Mouse (Mus musculus) MEL (cell line): ENCODE measurements around the gene Atrip. TPM values are rescaled to one million over a fixed set of nuclear protein-coding genes. Genes with fewer than 3 reads are reported as not detected.

Source experiments
- DNase-seq: peaks from one replicate; pipeline ENCODE4 v3.0.0; 2011; ENCODE audit warnings: low read depth, low spot score
- H3K27ac ChIP-seq: 2 replicates; pipeline ENCODE4 v1.5.1; 2012; ENCODE audit warnings: low read depth, mild to moderate bottlenecking, control low read depth, low read length, moderate library complexity; ENCODE audit not compliant: control insufficient read depth
- H3K27me3 ChIP-seq, 2 experiments: fragments of 150-350 bp in 1 of 2; sonication (generic) in 1 of 2; 2 replicates each; pipeline ENCODE4 v1.6.1; 2012; ENCODE audit warnings: low read length in 2 of 2, mild to moderate bottlenecking in 2 of 2, improper control_type of control experiment in 1 of 2, moderate library complexity in 1 of 2; ENCODE audit not compliant: insufficient read depth in 2 of 2, control insufficient read depth in 1 of 2
- H3K36me3 ChIP-seq, 2 experiments: 2 replicates each; pipeline ENCODE4 v1.6.1; 2012 to 2014; ENCODE audit warnings: low read length in 2 of 2, improper control_type of control experiment in 1 of 2, inconsistent platforms in 1 of 2, mild to moderate bottlenecking in 1 of 2; ENCODE audit not compliant: insufficient read depth in 2 of 2, control insufficient read depth in 1 of 2
- H3K4me1 ChIP-seq, 2 experiments: fragments of 150-350 bp in 1 of 2; sonication (generic) in 1 of 2; 2 replicates each; pipeline ENCODE4 v1.6.1; 2012; ENCODE audit warnings: low read length in 2 of 2, improper control_type of control experiment in 1 of 2, mild to moderate bottlenecking in 1 of 2; ENCODE audit not compliant: insufficient read depth in 2 of 2, control insufficient read depth in 1 of 2
- H3K4me3 ChIP-seq, 2 experiments: fragments of 150-350 bp in 1 of 2; sonication (generic) in 1 of 2; 2 replicates each; pipeline ENCODE4 v1.5.1; 2012; ENCODE audit warnings: low read depth in 2 of 2, low read length in 2 of 2, mild to moderate bottlenecking in 2 of 2, moderate library complexity in 2 of 2, control low read depth in 1 of 2, improper control_type of control experiment in 1 of 2; ENCODE audit not compliant: control insufficient read depth in 1 of 2, insufficient read depth in 1 of 2
- H3K79me2 ChIP-seq: 2 replicates; pipeline ENCODE4 v1.6.1; 2012; ENCODE audit warnings: mild to moderate bottlenecking, low read length, moderate library complexity; ENCODE audit not compliant: control insufficient read depth, poor library complexity, insufficient read depth
- H3K9ac ChIP-seq: 2 replicates; pipeline ENCODE4 v1.6.1; 2012; ENCODE audit warnings: low read depth, mild to moderate bottlenecking, control low read depth, low read length, moderate library complexity; ENCODE audit not compliant: control insufficient read depth, poor library complexity, severe bottlenecking
- H3K9me3 ChIP-seq: fragments of 150-350 bp; sonication (generic); replicated peaks from 2 replicates; pipeline ENCODE4 v1.6.1; 2012; ENCODE audit warnings: mild to moderate bottlenecking, low read length, improper control_type of control experiment, moderate library complexity; ENCODE audit not compliant: insufficient read depth
- BHLHE40 ChIP-seq: IDR thresholded peaks from 2 replicates; pipeline ENCODE4 v1.6.1; 2012; ENCODE audit warnings: low read depth, mild to moderate bottlenecking, inconsistent platforms, low read length, improper control_type of control experiment, borderline replicate concordance
- CHD1 ChIP-seq: IDR thresholded peaks from 2 replicates; pipeline ENCODE4 v1.6.1; 2012; ENCODE audit warnings: low read depth, mild to moderate bottlenecking, inconsistent platforms, low read length, improper control_type of control experiment
- CTCF ChIP-seq, 3 experiments: IDR thresholded peaks in 2 of 3; conservative IDR thresholded peaks in 1 of 3; 2 replicates each; pipeline ENCODE4 v1.5.1; 2011 to 2012; ENCODE audit warnings: low read length in 3 of 3, low read depth in 2 of 3, mild to moderate bottlenecking in 2 of 3, improper control_type of control experiment in 1 of 3, inconsistent platforms in 1 of 3, mixed read lengths in 1 of 3, moderate library complexity in 1 of 3; ENCODE audit not compliant: control insufficient read depth in 1 of 3, insufficient read depth in 1 of 3, poor library complexity in 1 of 3, severe bottlenecking in 1 of 3
- E2F4 ChIP-seq: IDR thresholded peaks from 2 replicates; pipeline ENCODE4 v1.6.1; 2011; ENCODE audit warnings: low read depth, low read length, improper control_type of control experiment, borderline replicate concordance
- GABPA ChIP-seq: IDR thresholded peaks from 2 replicates; pipeline ENCODE4 v1.6.1; 2012; ENCODE audit warnings: low read depth, mild to moderate bottlenecking, inconsistent platforms, low read length, improper control_type of control experiment, moderate library complexity
- HCFC1 ChIP-seq: IDR thresholded peaks from 2 replicates; pipeline ENCODE4 v1.6.1; 2012; ENCODE audit warnings: low read depth, mild to moderate bottlenecking, inconsistent platforms, low read length, improper control_type of control experiment, moderate library complexity
- JUND ChIP-seq: IDR thresholded peaks from 2 replicates; pipeline ENCODE4 v1.6.1; 2011; ENCODE audit warnings: low read depth, mild to moderate bottlenecking, improper control_type of control experiment, low read length
- KAT2A ChIP-seq: conservative IDR thresholded peaks from 2 replicates; pipeline ENCODE4 v1.6.1; 2012; ENCODE audit warnings: low read depth, low read length, improper control_type of control experiment, inconsistent platforms
- MAX ChIP-seq: IDR thresholded peaks from 2 replicates; pipeline ENCODE4 v1.6.1; 2011; ENCODE audit warnings: low read length, improper control_type of control experiment
- MAZ ChIP-seq: IDR thresholded peaks from 2 replicates; pipeline ENCODE4 v1.6.1; 2012; ENCODE audit warnings: low read depth, mild to moderate bottlenecking, inconsistent platforms, low read length, improper control_type of control experiment
- MEF2A ChIP-seq: IDR thresholded peaks from 2 replicates; pipeline ENCODE4 v1.6.1; 2014; ENCODE audit warnings: low read depth, mild to moderate bottlenecking, inconsistent platforms, low read length, improper control_type of control experiment; ENCODE audit not compliant: poor library complexity, insufficient replicate concordance, severe bottlenecking; ENCODE audit errors: extremely low read depth
- MXI1 ChIP-seq: IDR thresholded peaks from 2 replicates; pipeline ENCODE4 v1.6.1; 2011; ENCODE audit warnings: mild to moderate bottlenecking, low read depth, low read length, improper control_type of control experiment
- MYC ChIP-seq: IDR thresholded peaks from 2 replicates; pipeline ENCODE4 v1.6.1; 2011; ENCODE audit warnings: low read depth, mild to moderate bottlenecking, low read length, improper control_type of control experiment, moderate library complexity
- RAD21 ChIP-seq: IDR thresholded peaks from 2 replicates; pipeline ENCODE4 v1.6.1; 2011; ENCODE audit warnings: mild to moderate bottlenecking, low read depth, low read length, improper control_type of control experiment
- RCOR1 ChIP-seq: IDR thresholded peaks from 2 replicates; pipeline ENCODE4 v1.6.1; 2012; ENCODE audit warnings: low read depth, mild to moderate bottlenecking, inconsistent platforms, low read length, improper control_type of control experiment
- SMC3 ChIP-seq: IDR thresholded peaks from 2 replicates; pipeline ENCODE4 v1.6.1; 2011; ENCODE audit warnings: low read depth, low read length, improper control_type of control experiment
- TAL1 ChIP-seq: IDR thresholded peaks from 2 replicates; pipeline ENCODE4 v1.6.1; 2012; ENCODE audit warnings: mild to moderate bottlenecking, inconsistent platforms, low read length, moderate library complexity, mixed read lengths
- TBP ChIP-seq: IDR thresholded peaks from 2 replicates; pipeline ENCODE4 v1.8.0; 2011; ENCODE audit warnings: low read depth, low read length, improper control_type of control experiment
- UBTF ChIP-seq: IDR thresholded peaks from 2 replicates; pipeline ENCODE4 v1.6.1; 2012; ENCODE audit warnings: low read depth, mild to moderate bottlenecking, inconsistent platforms, low read length, improper control_type of control experiment, moderate library complexity, borderline replicate concordance; ENCODE audit not compliant: insufficient read depth
- USF2 ChIP-seq, 2 experiments: IDR thresholded peaks; 2 replicates each; pipeline ENCODE4 v1.6.1; 2011 to 2012; ENCODE audit warnings: improper control_type of control experiment in 2 of 2, low read length in 2 of 2, borderline replicate concordance in 1 of 2, inconsistent platforms in 1 of 2, low read depth in 1 of 2, mild to moderate bottlenecking in 1 of 2; ENCODE audit not compliant: insufficient read depth in 1 of 2
- ZKSCAN1 ChIP-seq: IDR thresholded peaks from 2 replicates; pipeline ENCODE4 v1.6.1; 2012; ENCODE audit warnings: low read depth, mild to moderate bottlenecking, inconsistent platforms, low read length, improper control_type of control experiment, moderate library complexity
- ZMIZ1 ChIP-seq: IDR thresholded peaks from 2 replicates; pipeline ENCODE4 v1.6.1; 2012; ENCODE audit warnings: low read depth, mild to moderate bottlenecking, inconsistent platforms, low read length, improper control_type of control experiment, moderate library complexity
- ZNF384 ChIP-seq: IDR thresholded peaks from 2 replicates; pipeline ENCODE4 v1.6.1; 2012; ENCODE audit warnings: low read depth, mild to moderate bottlenecking, inconsistent platforms, low read length, improper control_type of control experiment
- polyA plus RNA-seq, 2 experiments: library from polyadenylated mRNA; stranded (reverse) in 1 of 2; unstranded in 1 of 2; fragments of >175 nt in 1 of 2; fragments of >200 nt in 1 of 2; gene quantifications; 2 replicates each; pipeline versions ENCODE4 v1.2.1 to v1.2.4; 2012; ENCODE audit warnings: low replicate concordance in 2 of 2, low read depth in 1 of 2; ENCODE audit not compliant: insufficient read length in 2 of 2, insufficient read depth in 1 of 2, missing spikeins in 1 of 2
- total RNA-seq: library from RNA; depleted of rRNA; stranded (reverse); fragments of 300-350 nt; gene quantifications from 2 replicates; pipeline ENCODE4 v1.2.3, GENCODE M21; 2012

The Atrip gene
- total and polyA plus RNA-seq, 3 experiments, result 18.4 to 35.3 TPM; not detected in 1

DNA sequence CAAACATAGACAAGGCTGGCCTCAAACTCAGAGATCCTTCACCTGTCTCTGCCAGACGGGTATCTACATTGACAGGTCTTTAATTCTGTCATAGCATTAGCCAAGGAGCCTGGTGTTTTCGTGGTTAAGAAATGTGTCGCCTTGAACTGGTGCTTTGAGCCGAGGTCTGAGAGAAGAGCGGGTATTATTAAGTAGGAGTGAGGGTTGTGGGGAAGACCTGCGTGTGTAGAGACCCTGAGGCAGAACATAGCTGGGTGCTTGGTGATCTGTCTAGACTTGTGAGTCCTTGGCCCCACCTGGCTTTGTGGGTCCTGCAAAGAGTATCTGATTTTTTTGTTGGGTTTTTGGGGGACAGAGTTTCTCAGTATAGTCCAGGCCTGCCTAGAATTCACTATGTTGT is 20.1 kb downstream of the Atrip start:
- TF ChIP-seq MYC (no peak), CHD1 (no peak), ZMIZ1 (no peak), RCOR1 (no peak), CTCF (IDR thresholded peaks at IDR 0.05 in 2 of 3, conservative IDR thresholded peaks at IDR 0.05 in 1 of 3; ENCODE audit: control insufficient read depth in 1 of 3, insufficient read depth in 1 of 3, low read depth in 2 of 3, low read length in 3 of 3, poor library complexity in 1 of 3, severe bottlenecking in 1 of 3) (no peak), UBTF (no peak), KAT2A (no peak), MAX (no peak), ZKSCAN1 (no peak), E2F4 (no peak), USF2 (IDR thresholded peaks at IDR 0.05; ENCODE audit: borderline replicate concordance in 1 of 2, insufficient read depth in 1 of 2, low read depth in 1 of 2, low read length in 2 of 2) (no peak), MEF2A (no peak), RAD21 (no peak), TBP (no peak), ZNF384 (no peak), TAL1 (no peak)
- Histone ChIP-seq H3K79me2 (peaks cover 4% of the 10 kb centered on the region), H3K27ac (no peak overlapping the region), H3K9me3 (no peaks in the 10 kb centered on the region), H3K36me3 (peaks cover 0 to 26% of the 10 kb centered on the region in 2 experiments; a peak in 2 of 4 replicates), H3K4me3 (no peak overlapping the region), H3K27me3 (no peaks in the 10 kb centered on the region), H3K9ac (no peak overlapping the region), H3K4me1 (peaks cover 5 to 31% of the 10 kb centered on the region in 2 experiments)
- no peak for DNase-seq

- H3K9me3 ChIP-seq, result no peaks in the 10 kb centered on the region
- no peak overlapping the region for H3K27ac ChIP-seq
- no peak for TF ChIP-seq GABPA
- no peak for TF ChIP-seq MXI1
- TF ChIP-seq ZNF384, result no peak
- TF ChIP-seq ZMIZ1, result no peak
- no peak for TF ChIP-seq JUND
- TF ChIP-seq KAT2A, result no peak
- TF ChIP-seq MAZ, result no peak
- no peak for TF ChIP-seq HCFC1
- TF ChIP-seq SMC3, result no peak
- TF ChIP-seq BHLHE40, result no peak
- no peak for TF ChIP-seq CTCF (IDR thresholded peaks at IDR 0.05 in 2 of 3, conservative IDR thresholded peaks at IDR 0.05 in 1 of 3; ENCODE audit: control insufficient read depth in 1 of 3, insufficient read depth in 1 of 3, low read depth in 2 of 3, low read length in 3 of 3, poor library complexity in 1 of 3, severe bottlenecking in 1 of 3)
- peaks cover 2% of the 10 kb centered on the region for H3K79me2 ChIP-seq
- DNase-seq, result no peak
- H3K4me3 ChIP-seq, result no peak overlapping the region
- no peak overlapping the region for H3K9ac ChIP-seq
- no peaks in the 10 kb centered on the region for H3K27me3 ChIP-seq
- peaks cover 0 to 24% of the 10 kb centered on the region in 2 experiments; a peak in 2 of 4 replicates for H3K36me3 ChIP-seq
- H3K4me1 ChIP-seq, result peaks cover 5 to 26% of the 10 kb centered on the region in 2 experiments
These were observed 20.6 kb downstream of the Atrip start for GRCm38 (mm10) chr9:109053366-109053765.
